Mouse (Mus musculus) liver, adult 2 months (tissue): ENCODE results near the gene Mrpl22.

Experiments
- CTCF ChIP-seq: fragments of 200-500 bp; IDR thresholded peaks from 2 replicates; pipeline ENCODE4 v1.5.1; 2011; ENCODE audit warnings: low read depth, low read length, control low read depth
- POLR2A ChIP-seq: fragments of 200-500 bp; IDR thresholded peaks from 2 replicates; pipeline ENCODE4 v1.6.1; 2011; ENCODE audit warnings: low read length, control low read depth; ENCODE audit not compliant: insufficient read depth; ENCODE audit errors: extremely low read depth

DNA sequence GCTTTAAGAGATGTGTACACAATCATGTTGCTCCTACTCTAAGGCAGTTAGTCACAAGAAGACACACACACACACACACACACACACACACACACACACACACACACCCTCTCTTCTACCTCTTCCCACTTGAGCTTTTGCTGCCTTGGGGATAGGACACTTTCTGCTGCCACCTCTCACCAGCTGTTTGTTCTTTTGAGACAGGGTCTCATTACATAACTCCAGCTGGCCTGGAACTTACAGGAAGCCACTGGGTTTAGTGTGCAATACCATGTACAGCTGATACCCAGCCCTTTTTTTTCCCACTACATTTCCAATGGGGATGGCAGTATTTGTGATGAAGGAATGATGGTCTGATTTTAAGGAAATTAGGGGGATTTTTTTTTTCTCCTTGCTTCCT is 36.2 kb upstream of the Mrpl22 start:
- TF ChIP-seq POLR2A, result no peak
- no peak for TF ChIP-seq CTCF
